Mouse (Mus musculus): Measurements from ENCODE around the gene Asb18.

Gene Asb18

GRCm38 (mm10) chr1:89931120-89931519, 83.3 kb downstream of the Asb18 start, which contains the start of gene Gbx2:
TSS of gene Gbx2 (minus strand) at chr1:89931179.
- peak; percentile 94 for DNase-seq

- peak; percentile 65 for DNase-seq
These were observed 83.9 kb downstream of the Asb18 start for GRCm38 (mm10) chr1:89930551-89930950.

- peak; percentile 76 for DNase-seq
These were observed 84.6 kb downstream of the Asb18 start for GRCm38 (mm10) chr1:89929721-89930505.

GRCm38 (mm10) chr1:89929181-89929580, 85.3 kb downstream of the Asb18 start:
- DNase-seq, result peak; percentile 51

- DNase-seq, result peak; percentile 58
These were observed 85.8 kb downstream of the Asb18 start for GRCm38 (mm10) chr1:89928676-89929075.

GRCm38 (mm10) chr1:89927061-89927661, 87.3 kb downstream of the Asb18 start:
- DNase-seq, result peak; percentile 78

GRCm38 (mm10) chr1:89926583-89927060, 87.8 kb downstream of the Asb18 start:
- no peak for DNase-seq

GRCm38 (mm10) chr1:89925501-89926190, 88.8 kb downstream of the Asb18 start:
- DNase-seq, result peak; percentile 37

- DNase-seq, result no peak
These were observed 90.8 kb downstream of the Asb18 start for GRCm38 (mm10) chr1:89923642-89924020.

GRCm38 (mm10) chr1:89922883-89923641, 91.4 kb downstream of the Asb18 start:
- peak; percentile 74 for DNase-seq

- DNase-seq, result peak; percentile 66
These were observed 92.2 kb downstream of the Asb18 start for GRCm38 (mm10) chr1:89922282-89922681.

- DNase-seq, result peak; percentile 52
These were observed 92.7 kb downstream of the Asb18 start for GRCm38 (mm10) chr1:89921806-89922205.

- no peak for DNase-seq
These were observed 95.3 kb downstream of the Asb18 start for GRCm38 (mm10) chr1:89919206-89919605.

- DNase-seq, result no peak
These were observed 96.4 kb downstream of the Asb18 start for GRCm38 (mm10) chr1:89918111-89918510.

GRCm38 (mm10) chr1:89913611-89914010, 100.9 kb downstream of the Asb18 start:
- DNase-seq, result no peak

- DNase-seq, result no peak
These were observed 102.1 kb downstream of the Asb18 start for GRCm38 (mm10) chr1:89912392-89912791.

GRCm38 (mm10) chr1:89909796-89910195, 104.7 kb downstream of the Asb18 start:
- no peak for DNase-seq

GRCm38 (mm10) chr1:89902641-89903040, 111.8 kb downstream of the Asb18 start:
- no peak for DNase-seq

GRCm38 (mm10) chr1:89902236-89902635, 112.2 kb downstream of the Asb18 start:
- DNase-seq, result no peak

- no peak for DNase-seq
These were observed 113.1 kb downstream of the Asb18 start for GRCm38 (mm10) chr1:89901381-89901780.

Measured in embryo, embryonic 11 days (tissue).